Mouse (Mus musculus) gastrocnemius, postnatal 36 days (tissue): ENCODE measurements around the gene Timmdc1. TPM values are rescaled to one million over a fixed set of nuclear protein-coding genes. Genes with fewer than 3 reads are reported as not detected.
A peak's percentile ranks its signal among the peaks of the same experiment; 100 is the strongest.
"Not testable (repeated sequence)": the region's sequence is repeated elsewhere in the genome, so short reads cannot be mapped to it uniquely, and the experiment has no call there.

Source experiments
- DNase-seq, 2 experiments: peaks; one replicate each; pipeline ENCODE4 v3.0.0; 2022
- intact Hi-C: fragments of 180-260 bp; cut with DNase I; formaldehyde crosslinking; loops from one replicate; pipeline ENCODE4 v1.15.1; 2025
- total RNA-seq, 2 experiments: library from RNA; stranded (reverse); gene quantifications; 2 replicates each; pipeline ENCODE4 v1.2.3; 2021

The Timmdc1 gene
- total RNA-seq, 2 experiments from 2014 or later, result 45.1 to 47.3 TPM

GRCm38 (mm10) chr16:38503528-38503927 lies 18.9 kb downstream of the Timmdc1 start:
- no peak for DNase-seq
- intact Hi-C loops, result loop anchor here (10.0 kb wide), 1 partner anchor 539 kb away; no protein-coding TSS in a partner anchor

DNA sequence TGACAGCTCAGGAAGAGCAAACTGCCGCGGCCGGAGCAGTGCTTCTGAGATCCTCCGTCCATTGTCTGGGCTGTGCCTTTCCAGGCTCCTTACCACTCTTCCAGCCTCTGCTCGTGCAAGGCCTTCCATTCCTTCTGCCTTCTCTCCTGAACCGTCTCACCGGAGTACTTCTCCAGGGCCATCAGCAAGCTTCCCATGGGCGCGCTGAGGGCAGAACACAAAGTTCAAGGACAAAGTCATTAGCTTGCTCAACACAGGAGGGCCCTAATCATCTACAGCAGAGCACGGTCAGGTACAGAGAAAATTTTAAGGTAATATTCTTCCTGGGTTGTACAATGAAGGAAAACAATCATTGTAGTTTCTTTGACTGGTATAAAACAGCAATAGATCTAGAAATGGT lies 20.0 kb downstream of the Timmdc1 start:
- no peak for DNase-seq
- intact Hi-C loops, result loop anchor here (10.0 kb wide), 1 partner anchor 538 kb away; no protein-coding TSS in a partner anchor

- DNase-seq, result no peak
- intact Hi-C loops, result no loop called here
Measured at GRCm38 (mm10) chr16:38496604-38497140, 25.8 kb downstream of the Timmdc1 start.

- DNase-seq, result no peak
- intact Hi-C loops, result no loop called here
Measured at GRCm38 (mm10) chr16:38493890-38494289, 28.6 kb downstream of the Timmdc1 start.

DNA sequence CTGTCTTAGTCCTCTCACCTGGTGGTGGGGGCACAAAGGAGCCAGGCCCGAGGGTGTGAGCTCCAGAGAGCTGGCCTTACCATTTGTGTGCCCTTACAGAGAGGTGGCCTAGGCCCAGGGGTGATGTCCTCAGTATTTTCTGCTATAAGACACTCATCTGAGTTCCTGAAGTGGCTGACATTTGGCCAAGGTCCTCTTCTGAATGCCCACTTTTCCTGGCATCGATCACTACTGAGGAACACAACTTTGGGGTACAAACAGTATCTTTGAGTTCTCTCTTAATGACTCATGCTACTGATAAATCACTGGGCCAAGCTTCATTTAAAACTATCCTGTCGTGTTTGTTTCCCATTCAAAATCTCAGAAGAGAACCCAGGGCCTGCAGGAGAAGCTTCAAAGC lies 29.9 kb downstream of the Timmdc1 start:
- no peak for DNase-seq
- intact Hi-C loops, result no loop called here

GRCm38 (mm10) chr16:38483582-38484309 lies 38.7 kb downstream of the Timmdc1 start:
- intact Hi-C loops, result loop anchor here (2.0 kb wide), 1 partner anchor 139 kb away; no protein-coding TSS in a partner anchor
- no peak for DNase-seq

GRCm38 (mm10) chr16:38482780-38483562 lies 39.5 kb downstream of the Timmdc1 start:
- peak in 1 of 2 experiments; percentile 17 for DNase-seq
- intact Hi-C loops, result loop anchor here (2.0 kb wide), 1 partner anchor 138 kb away; no protein-coding TSS in a partner anchor

DNA sequence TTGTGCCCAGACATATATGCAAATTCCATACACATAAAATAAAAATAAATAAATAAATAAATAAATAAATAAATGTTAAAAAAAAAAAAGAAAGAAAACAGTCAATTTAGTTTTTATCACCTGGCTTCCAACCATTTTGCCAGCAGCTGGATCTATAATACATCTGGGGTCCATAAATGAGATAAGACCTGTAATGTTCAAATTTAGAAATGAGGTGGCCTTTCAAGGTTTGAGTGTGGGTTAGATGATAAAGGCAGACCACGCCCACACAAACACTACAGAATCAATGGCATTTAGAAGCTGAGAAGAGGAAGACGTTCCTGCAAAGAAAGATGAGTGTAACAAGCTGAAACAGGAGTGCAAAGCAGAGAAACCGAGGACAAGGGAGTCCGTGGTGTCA lies 41.1 kb downstream of the Timmdc1 start:
- DNase-seq, result no peak
- intact Hi-C loops, result no loop called here

DNA sequence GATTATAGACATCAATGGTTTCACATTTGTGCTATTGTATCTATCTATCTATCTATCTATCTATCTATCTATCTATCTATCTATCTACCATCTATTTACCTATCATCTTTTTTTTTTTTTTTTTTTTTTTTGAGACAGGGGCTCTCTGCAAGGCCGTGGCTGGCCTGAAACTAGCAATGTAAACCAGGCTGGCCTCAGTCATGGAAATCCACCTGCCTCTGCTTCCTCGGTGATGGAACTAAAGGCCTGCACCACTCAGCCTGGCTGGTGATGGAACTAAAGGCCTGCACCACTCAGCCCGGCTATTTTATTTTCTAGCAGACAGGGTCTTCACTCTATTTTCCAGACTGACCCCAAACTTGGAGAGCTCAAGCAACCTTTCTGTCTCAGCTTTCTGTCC lies 44.2 kb downstream of the Timmdc1 start:
- intact Hi-C loops, result no loop called here
- DNase-seq, result no peak

DNA sequence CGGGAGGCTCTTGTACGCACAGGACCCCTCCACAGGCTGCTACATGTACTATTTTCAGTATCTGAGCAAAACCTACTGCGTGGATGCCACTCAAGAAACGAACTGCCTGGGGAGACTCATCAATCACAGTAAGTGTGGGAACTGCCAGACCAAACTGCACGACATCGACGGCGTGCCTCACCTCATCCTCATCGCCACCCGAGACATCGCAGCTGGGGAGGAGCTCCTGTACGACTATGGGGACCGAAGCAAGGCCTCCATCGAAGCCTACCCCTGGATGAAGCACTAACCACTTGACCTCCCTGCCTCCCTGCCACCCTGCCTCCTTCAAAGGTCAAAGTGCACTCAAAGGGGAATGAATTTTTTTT lies 45.2 kb downstream of the Timmdc1 start:
- DNase-seq, intact Hi-C loops: not testable (repeated sequence)

DNA sequence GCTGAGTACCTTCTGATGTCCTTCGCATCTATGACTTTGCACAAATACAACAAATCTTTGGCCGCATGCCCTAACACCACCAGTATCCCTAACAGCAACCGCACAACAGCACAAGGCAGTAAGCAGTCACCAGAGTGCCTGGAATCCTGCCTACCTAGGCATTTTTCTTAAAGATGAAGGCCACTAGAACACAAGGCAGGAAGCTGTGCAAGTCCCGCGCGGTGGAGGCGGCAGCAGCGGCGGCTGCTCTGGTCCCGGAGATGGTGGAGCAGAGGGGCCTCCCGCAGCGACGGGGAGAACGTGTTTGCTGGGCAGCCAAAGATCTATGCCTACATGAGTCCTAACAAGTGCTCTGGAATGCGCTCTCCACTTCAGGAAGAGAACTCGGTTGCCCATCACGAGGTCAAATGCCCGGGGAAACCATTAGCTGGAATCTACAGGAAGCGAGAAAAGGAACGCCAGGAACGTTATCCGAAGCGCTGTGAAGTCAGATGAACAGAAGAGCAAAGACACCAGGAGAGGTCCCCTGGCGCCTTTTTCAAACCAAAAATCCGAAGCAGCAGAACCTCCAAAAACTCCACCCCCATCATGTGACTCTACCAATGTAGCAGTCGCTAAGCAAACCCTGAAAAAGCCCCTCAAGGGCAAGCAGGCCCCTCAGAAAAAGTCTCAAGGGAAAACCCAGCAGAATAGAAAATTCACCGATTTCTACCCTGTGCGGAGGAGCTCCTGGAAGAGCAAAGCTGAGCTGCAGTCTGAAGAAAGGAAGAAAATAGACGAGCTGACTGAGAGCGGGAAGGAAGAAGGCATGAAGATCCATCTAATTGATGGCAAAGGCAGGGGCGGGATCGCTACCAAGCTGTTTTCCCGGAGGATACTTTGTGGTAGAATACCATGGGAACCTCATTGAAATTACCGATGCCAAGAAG lies 45.9 kb downstream of the Timmdc1 start:
- intact Hi-C loops, result no loop called here
- peak in 1 of 2 experiments; percentile 43 for DNase-seq

GRCm38 (mm10) chr16:38475681-38476311 lies 46.7 kb downstream of the Timmdc1 start:
- intact Hi-C loops, result no loop called here
- no peak for DNase-seq

DNA sequence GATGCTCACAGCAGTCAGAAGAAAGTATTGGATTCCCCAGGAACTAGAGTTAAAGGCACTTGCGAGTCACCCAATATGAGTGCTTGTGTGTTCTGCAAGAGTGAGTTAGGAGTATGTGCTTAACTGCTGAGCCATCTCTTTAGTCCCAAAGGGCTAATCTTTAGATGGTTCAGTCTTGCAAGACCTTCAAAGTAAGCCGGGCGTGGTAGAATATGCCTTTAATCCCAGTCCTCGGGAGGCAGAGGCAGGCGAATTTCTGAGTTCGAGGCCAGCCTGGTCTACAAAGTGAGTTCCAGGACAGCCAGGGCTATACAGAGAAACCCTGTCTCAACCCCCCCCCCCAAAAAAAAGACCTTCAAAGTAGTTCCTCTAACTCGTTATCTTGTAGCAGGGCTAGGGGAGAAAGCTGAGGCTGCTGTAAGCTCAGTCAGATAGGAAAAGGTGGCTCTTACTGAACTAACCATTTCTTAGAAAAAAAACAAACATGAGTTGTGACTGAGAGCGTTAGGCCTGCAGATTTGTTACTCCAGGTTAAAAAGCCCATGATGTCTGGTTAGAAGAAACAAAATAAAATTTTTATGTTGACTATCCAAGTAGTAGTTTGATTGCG lies 47.7 kb downstream of the Timmdc1 start:
- intact Hi-C loops, result no loop called here
- DNase-seq, result no peak

GRCm38 (mm10) chr16:38473661-38474060 lies 48.8 kb downstream of the Timmdc1 start:
- DNase-seq, result no peak

DNA sequence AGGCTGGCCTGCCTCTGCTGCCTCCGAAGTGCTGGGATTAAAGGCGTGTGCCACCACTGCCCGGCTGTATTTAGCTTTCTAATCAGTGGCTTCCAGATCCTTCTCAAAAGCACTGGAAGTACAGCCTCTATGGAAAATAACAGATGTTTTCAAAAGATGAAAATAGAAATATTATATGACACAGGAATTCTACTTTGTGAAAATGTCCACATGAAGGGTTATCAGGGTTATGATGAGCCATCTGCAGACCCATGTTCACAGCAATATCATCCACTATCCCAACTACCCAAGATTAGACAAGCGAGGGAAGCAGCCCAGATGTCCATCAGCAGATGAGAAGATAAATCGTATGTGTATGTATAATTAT lies 50.0 kb downstream of the Timmdc1 start:
- DNase-seq, result no peak
- intact Hi-C loops, result no loop called here

More at GRCm38 (mm10) chr16:38473661-38474060, 48.8 kb downstream of the Timmdc1 start:
- intact Hi-C loops, result no loop called here

DNA sequence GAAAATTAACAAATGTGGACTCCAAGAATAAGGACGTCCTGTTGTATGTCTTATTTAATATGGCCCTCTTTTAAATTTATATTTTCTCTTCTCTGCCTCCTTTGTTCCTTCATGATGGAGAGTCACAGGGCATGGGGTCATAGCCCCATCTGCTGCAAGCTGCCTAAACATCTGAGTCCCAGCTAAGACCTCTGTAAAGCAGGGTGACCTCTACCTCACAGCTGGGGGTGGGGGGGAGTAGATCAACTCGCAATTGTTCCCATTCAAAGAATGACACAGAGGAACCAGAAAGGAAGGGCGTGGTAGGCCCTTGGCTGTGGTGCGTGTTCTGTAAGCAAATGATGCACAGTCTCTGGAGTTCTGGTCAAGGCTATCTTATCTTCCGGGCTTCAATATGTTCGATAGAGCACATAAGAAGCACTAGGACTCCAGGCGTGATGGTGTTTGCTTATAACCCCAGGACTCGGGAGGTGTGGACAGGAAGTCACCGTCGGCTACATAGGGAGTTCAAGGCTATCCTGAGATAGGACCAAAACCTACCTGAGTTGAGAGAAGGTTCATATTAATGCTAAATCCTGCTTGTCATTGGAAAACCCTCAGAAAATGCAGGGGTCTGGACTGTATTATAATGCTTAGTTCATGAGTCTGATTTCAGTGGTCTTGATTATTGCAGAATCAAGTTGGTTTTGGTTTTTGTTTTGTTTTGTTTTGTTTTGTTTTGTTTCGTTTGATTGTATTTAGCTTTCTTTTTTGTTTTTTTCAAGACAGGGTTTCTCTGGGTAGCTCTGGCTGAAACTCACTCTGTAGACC lies 50.6 kb downstream of the Timmdc1 start:
- intact Hi-C loops, result no loop called here
- DNase-seq, result no peak

GRCm38 (mm10) chr16:38469437-38469836 lies 53.0 kb downstream of the Timmdc1 start:
- DNase-seq, result no peak
- intact Hi-C loops, result no loop called here

DNA sequence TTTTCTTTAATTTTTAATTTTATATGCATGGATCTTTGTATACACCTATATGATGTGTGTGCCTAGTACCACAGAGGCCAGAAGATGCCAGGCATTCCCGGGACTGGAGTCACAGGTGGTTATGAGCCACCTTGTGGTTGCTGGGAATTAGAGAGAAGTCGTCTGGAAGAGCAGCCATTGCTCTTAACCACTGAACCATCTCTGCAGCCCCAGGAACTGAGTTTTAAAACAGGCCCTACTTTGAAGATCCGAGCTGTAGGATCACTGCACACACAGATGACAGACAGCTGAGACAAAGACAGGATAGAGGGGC lies 53.8 kb downstream of the Timmdc1 start:
- intact Hi-C loops, result no loop called here
- no peak for DNase-seq
